Mouse (Mus musculus) induced T-regulatory cell, adult 2 months (primary cell): ENCODE data around the gene Pmpca.
A peak's percentile ranks its signal among the peaks of the same experiment; 100 is the strongest.
"Not testable (repeated sequence)": the region's sequence is repeated elsewhere in the genome, so short reads cannot be mapped to it uniquely, and the experiment has no call there.

Source experiments
- DNase-seq: peaks from one replicate; pipeline ENCODE4 v3.0.0-alpha.2; 2012; ENCODE audit warnings: low read depth

The Pmpca gene

GRCm38 (mm10) chr2:26372396-26372795, 16.7 kb upstream of the Pmpca start:
- DNase-seq = no peak

GRCm38 (mm10) chr2:26380131-26380771, 8.9 kb upstream of the Pmpca start, which contains the start of gene Snapc4:
Snapc4 (minus strand) TSS chr2:26380653.
- DNase-seq = peak; percentile 92

- not testable (repeated sequence) for DNase-seq
Observed at GRCm38 (mm10) chr2:26380871-26381270, 8.3 kb upstream of the Pmpca start.

- DNase-seq = no peak
Observed at GRCm38 (mm10) chr2:26387713-26388112, 1.4 kb upstream of the Pmpca start.

GRCm38 (mm10) chr2:26388682-26389153, 421 bp upstream of the Pmpca start:
- DNase-seq = no peak

GRCm38 (mm10) chr2:26390954-26391353, 1.8 kb downstream of the Pmpca start:
- no peak for DNase-seq

- DNase-seq = no peak
Observed at GRCm38 (mm10) chr2:26391617-26392016, 2.5 kb downstream of the Pmpca start.

GRCm38 (mm10) chr2:26398978-26399377, 9.8 kb downstream of the Pmpca start:
- DNase-seq = no peak

- no peak for DNase-seq
Observed at GRCm38 (mm10) chr2:26399647-26400046, 10.5 kb downstream of the Pmpca start.

- no peak for DNase-seq
Observed at GRCm38 (mm10) chr2:26400296-26400695, 11.2 kb downstream of the Pmpca start.

- no peak for DNase-seq
Observed at GRCm38 (mm10) chr2:26401023-26401422, 11.9 kb downstream of the Pmpca start.

- DNase-seq = no peak
Observed at GRCm38 (mm10) chr2:26402265-26402664, 13.1 kb downstream of the Pmpca start.

- DNase-seq = no peak
Observed at GRCm38 (mm10) chr2:26403306-26403705, 14.2 kb downstream of the Pmpca start.

- DNase-seq = peak; percentile 95
Observed at GRCm38 (mm10) chr2:26408515-26409356, 19.6 kb downstream of the Pmpca start, which contains the start of gene Inpp5e. Inpp5e (minus strand) TSS chr2:26409203.

- DNase-seq = no peak
Observed at GRCm38 (mm10) chr2:26409362-26409761, 20.2 kb downstream of the Pmpca start.

- DNase-seq = no peak
Observed at GRCm38 (mm10) chr2:26410091-26410490, 21.0 kb downstream of the Pmpca start.

- DNase-seq = no peak
Observed at GRCm38 (mm10) chr2:26410931-26411411, 21.8 kb downstream of the Pmpca start.

- no peak for DNase-seq
Observed at GRCm38 (mm10) chr2:26417066-26417465, 27.9 kb downstream of the Pmpca start.

GRCm38 (mm10) chr2:26418120-26418519, 29.0 kb downstream of the Pmpca start:
- no peak for DNase-seq

- no peak for DNase-seq
Observed at GRCm38 (mm10) chr2:26421969-26422368, 32.8 kb downstream of the Pmpca start.

GRCm38 (mm10) chr2:26423086-26423485, 33.9 kb downstream of the Pmpca start:
- no peak for DNase-seq

GRCm38 (mm10) chr2:26424541-26424940, 35.4 kb downstream of the Pmpca start:
- no peak for DNase-seq

- no peak for DNase-seq
Observed at GRCm38 (mm10) chr2:26429851-26430250, 40.7 kb downstream of the Pmpca start.
